Mouse (Mus musculus): ENCODE measurements around the gene Gm49403. TPM values are rescaled to one million over a fixed set of nuclear protein-coding genes. Genes with fewer than 3 reads are reported as not detected.

Gm49403 gene
- polyA plus RNA-seq, 1 experiment, result not detected

DNA sequence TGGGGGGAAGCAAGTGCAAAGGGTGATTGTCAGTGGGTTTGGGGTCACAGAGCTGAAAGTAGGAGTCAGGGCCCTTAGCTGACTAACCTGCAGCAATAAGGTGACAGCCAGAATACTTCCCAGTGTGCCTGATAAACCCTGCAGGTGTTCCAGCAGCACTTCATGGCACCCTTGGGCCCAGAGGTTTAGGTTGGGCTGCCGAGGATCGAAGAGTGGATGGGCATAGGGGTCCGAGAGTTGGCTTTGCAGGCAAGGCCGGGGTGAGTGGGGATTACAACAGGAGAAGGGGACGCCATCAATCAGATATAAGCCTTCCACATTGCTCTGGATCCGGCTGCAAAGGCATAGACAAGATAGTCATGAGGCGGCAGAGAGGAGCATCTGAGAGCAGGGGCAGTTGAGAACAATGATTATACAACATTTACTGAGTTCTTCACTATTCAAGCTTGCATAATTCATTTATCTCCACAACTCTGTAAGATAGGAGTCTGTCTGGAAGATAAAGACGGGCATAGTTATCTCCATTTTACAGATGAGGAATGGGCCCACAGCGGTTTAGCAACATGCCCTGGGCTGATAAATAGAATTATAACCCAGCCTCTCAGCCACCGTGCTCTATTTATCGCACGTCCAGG lies 44.3 kb downstream of the Gm49403 start:
- no peaks in the 10 kb centered on the region for H3K36me3 ChIP-seq (ENCODE audit: control insufficient read depth, insufficient read depth, low read length, poor library complexity, severe bottlenecking)
- TF ChIP-seq CTCF (IDR thresholded peaks at IDR 0.05; ENCODE audit: low read depth, low read length) (no peak), POLR2A (IDR thresholded peaks at IDR 0.05; ENCODE audit: insufficient read depth, low read length) (no peak), EP300 (IDR thresholded peaks at IDR 0.05; ENCODE audit: insufficient read depth, low read depth, low read length) (no peak)
- H3K9ac ChIP-seq (ENCODE audit: low read depth, poor library complexity, severe bottlenecking), result no peak overlapping the region
- H3K4me3 ChIP-seq (ENCODE audit: low read depth, low read length), result no peak overlapping the region
- no peaks in the 10 kb centered on the region for H3K9me3 ChIP-seq (replicated peaks; ENCODE audit: control insufficient read depth, insufficient read depth, low read length, poor library complexity, severe bottlenecking)
- H3K27me3 ChIP-seq (ENCODE audit: control insufficient read depth, insufficient read depth, low read length, poor library complexity, severe bottlenecking), result no peaks in the 10 kb centered on the region
- H3K27ac ChIP-seq (ENCODE audit: insufficient read depth, low read length), result no peak overlapping the region
- no peaks in the 10 kb centered on the region for H3K4me1 ChIP-seq (ENCODE audit: control insufficient read depth, insufficient read depth, low read length)

DNA sequence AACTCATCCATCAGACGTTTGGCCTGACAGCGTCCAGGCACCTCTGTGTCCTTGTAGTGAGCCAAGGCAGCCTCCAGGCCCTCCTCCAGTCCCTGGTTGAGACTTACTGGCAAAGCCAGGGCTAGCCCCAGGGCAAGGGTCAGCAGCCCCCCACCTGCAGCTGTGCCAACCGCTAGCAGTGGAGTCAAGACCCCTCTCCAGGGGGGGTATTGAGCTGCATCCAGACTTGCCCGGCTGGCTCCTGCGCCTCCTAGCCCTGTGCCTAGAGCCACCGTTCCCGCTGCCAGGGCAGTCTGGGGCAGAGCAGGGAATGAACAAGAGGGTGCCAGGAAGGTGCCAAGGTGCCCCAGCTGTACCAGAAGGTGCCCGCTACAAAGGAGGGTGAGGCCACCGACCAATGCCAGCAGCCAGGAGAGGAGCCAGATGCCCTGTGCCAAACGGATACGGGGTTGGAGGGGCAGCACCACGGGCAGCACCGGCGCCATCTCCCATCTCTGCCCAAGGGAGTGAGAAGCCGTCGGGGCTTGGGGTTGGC lies 45.0 kb downstream of the Gm49403 start:
- H3K9ac ChIP-seq (ENCODE audit: low read depth, poor library complexity, severe bottlenecking), result peak overlapping the region; percentile 93
- H3K36me3 ChIP-seq (ENCODE audit: control insufficient read depth, insufficient read depth, low read length, poor library complexity, severe bottlenecking), result no peaks in the 10 kb centered on the region
- no peaks in the 10 kb centered on the region for H3K4me1 ChIP-seq (ENCODE audit: control insufficient read depth, insufficient read depth, low read length)
- no peak for TF ChIP-seq POLR2A (IDR thresholded peaks at IDR 0.05; ENCODE audit: insufficient read depth, low read length)
- no peak for TF ChIP-seq CTCF (IDR thresholded peaks at IDR 0.05; ENCODE audit: low read depth, low read length)
- TF ChIP-seq EP300 (IDR thresholded peaks at IDR 0.05; ENCODE audit: insufficient read depth, low read depth, low read length), result no peak
- no peak overlapping the region for H3K27ac ChIP-seq (ENCODE audit: insufficient read depth, low read length)
- no peaks in the 10 kb centered on the region for H3K27me3 ChIP-seq (ENCODE audit: control insufficient read depth, insufficient read depth, low read length, poor library complexity, severe bottlenecking)
- no peaks in the 10 kb centered on the region for H3K9me3 ChIP-seq (replicated peaks; ENCODE audit: control insufficient read depth, insufficient read depth, low read length, poor library complexity, severe bottlenecking)
- peak overlapping the region; percentile 63 for H3K4me3 ChIP-seq (ENCODE audit: low read depth, low read length)

DNA sequence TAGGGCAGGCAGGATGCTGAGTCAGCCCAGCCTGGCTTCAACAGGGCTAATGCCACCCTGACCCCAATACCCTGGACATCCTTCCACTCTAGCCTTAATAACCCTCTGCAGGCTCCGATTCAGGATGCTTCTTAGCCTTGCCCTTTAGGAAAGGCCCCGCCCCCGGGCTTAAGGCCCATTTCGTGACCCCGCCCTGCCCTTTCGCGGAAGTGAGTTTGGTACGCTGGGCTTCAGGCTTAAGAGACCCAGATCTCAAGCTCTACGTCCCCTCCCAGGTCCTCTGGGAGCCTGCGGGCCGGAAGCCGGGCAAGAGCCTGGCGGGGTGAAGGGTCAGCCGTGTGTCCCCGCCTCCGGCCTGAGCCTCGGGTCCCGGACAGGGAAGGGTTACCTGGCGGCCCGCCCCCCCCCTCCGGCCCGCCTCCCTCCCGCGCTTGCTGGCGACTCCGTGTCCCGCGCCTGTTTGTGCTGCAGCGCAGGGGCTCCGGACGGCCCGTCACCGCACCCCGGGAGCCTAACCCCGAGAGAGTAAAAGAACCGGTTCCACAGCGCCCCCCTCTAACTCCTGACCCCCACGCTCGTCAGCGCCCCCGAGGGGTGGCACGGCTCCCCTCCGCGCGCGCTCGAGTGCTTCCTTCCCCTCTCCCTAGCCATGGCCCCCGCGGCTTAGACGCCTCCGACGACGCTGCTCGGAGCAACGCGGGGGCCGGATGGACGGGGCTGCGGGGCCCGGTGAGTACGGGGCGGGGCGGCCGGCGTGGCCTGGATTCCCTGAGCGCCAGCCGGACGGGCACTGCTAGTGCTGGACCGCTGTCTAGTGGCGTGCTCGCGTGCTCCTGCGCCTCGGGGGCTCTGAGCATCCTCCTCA lies 45.7 kb downstream of the Gm49403 start, which contains the start of the genes Rom1 and Eml3:
Rom1 (minus strand) TSS at position 133 of the 865 bp plus-strand sequence.
Eml3 (plus strand) TSS at position 329 of the 865 bp plus-strand sequence.
- TF ChIP-seq CTCF (IDR thresholded peaks at IDR 0.05; ENCODE audit: low read depth, low read length) (peak; percentile 29), EP300 (IDR thresholded peaks at IDR 0.05; ENCODE audit: insufficient read depth, low read depth, low read length) (no peak)
- H3K36me3 ChIP-seq (ENCODE audit: control insufficient read depth, insufficient read depth, low read length, poor library complexity, severe bottlenecking), result no peaks in the 10 kb centered on the region
- no peaks in the 10 kb centered on the region for H3K27me3 ChIP-seq (ENCODE audit: control insufficient read depth, insufficient read depth, low read length, poor library complexity, severe bottlenecking)
- no peaks in the 10 kb centered on the region for H3K9me3 ChIP-seq (replicated peaks; ENCODE audit: control insufficient read depth, insufficient read depth, low read length, poor library complexity, severe bottlenecking)
- H3K9ac ChIP-seq (ENCODE audit: low read depth, poor library complexity, severe bottlenecking), result peak within 1 kb of the TSS; percentile 93
- H3K4me3 ChIP-seq (ENCODE audit: low read depth, low read length), result peak within 1 kb of the TSS; percentile 63
- H3K4me1 ChIP-seq (ENCODE audit: control insufficient read depth, insufficient read depth, low read length), result no peaks in the 10 kb centered on the region
- H3K27ac ChIP-seq (ENCODE audit: insufficient read depth, low read length), result no peak within 1 kb of the TSS

DNA sequence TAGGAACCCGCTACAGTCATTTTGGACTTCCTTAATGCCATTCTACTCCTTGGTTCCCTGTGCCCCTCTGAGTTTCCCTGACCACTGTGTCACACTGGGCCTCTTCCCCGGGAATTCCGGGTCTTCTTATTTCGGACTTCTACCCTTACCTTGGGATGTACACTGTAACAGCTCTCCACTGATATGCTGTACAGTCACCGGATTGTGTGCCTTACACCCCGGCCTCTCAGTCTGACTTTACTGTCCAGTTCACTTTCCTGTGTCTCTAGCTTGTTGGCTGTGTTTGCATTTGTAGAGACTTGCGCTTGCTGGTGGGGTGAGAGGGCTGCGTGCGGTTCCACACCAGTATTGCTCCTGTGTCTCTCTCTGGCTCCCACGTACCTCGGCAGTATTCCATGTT lies 46.4 kb downstream of the Gm49403 start:
- TF ChIP-seq CTCF (IDR thresholded peaks at IDR 0.05; ENCODE audit: low read depth, low read length) (no peak), EP300 (IDR thresholded peaks at IDR 0.05; ENCODE audit: insufficient read depth, low read depth, low read length) (no peak), POLR2A (IDR thresholded peaks at IDR 0.05; ENCODE audit: insufficient read depth, low read length) (no peak)
- Histone ChIP-seq H3K36me3 (ENCODE audit: control insufficient read depth, insufficient read depth, low read length, poor library complexity, severe bottlenecking) (no peaks in the 10 kb centered on the region), H3K27me3 (ENCODE audit: control insufficient read depth, insufficient read depth, low read length, poor library complexity, severe bottlenecking) (no peaks in the 10 kb centered on the region), H3K9ac (ENCODE audit: low read depth, poor library complexity, severe bottlenecking) (peak overlapping the region; percentile 93), H3K27ac (ENCODE audit: insufficient read depth, low read length) (no peak overlapping the region), H3K9me3 (replicated peaks; ENCODE audit: control insufficient read depth, insufficient read depth, low read length, poor library complexity, severe bottlenecking) (no peaks in the 10 kb centered on the region), H3K4me1 (ENCODE audit: control insufficient read depth, insufficient read depth, low read length) (no peaks in the 10 kb centered on the region), H3K4me3 (ENCODE audit: low read depth, low read length) (peak overlapping the region; percentile 63)

DNA sequence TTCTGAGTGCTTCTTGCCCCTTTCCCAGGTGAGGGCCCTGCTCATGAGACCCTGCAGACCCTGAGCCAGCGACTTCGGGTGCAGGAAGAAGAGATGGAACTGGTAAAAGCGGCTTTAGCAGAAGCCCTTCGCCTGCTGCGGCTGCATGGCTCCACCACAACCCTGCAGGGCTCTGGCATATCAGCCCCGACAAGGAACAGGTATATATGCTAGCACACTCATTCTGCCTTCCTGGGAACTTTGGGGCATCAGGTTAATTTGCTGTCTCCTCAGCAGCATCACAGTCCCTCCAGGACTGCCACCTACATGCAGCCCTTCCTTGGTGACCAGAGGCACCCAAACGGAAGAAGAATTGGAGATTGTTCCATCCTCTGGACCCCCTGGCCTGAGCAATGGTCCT lies 47.0 kb downstream of the Gm49403 start:
- H3K27me3 ChIP-seq (ENCODE audit: control insufficient read depth, insufficient read depth, low read length, poor library complexity, severe bottlenecking), result no peaks in the 10 kb centered on the region
- H3K36me3 ChIP-seq (ENCODE audit: control insufficient read depth, insufficient read depth, low read length, poor library complexity, severe bottlenecking), result no peaks in the 10 kb centered on the region
- no peaks in the 10 kb centered on the region for H3K4me1 ChIP-seq (ENCODE audit: control insufficient read depth, insufficient read depth, low read length)
- TF ChIP-seq EP300 (IDR thresholded peaks at IDR 0.05; ENCODE audit: insufficient read depth, low read depth, low read length) (no peak), POLR2A (IDR thresholded peaks at IDR 0.05; ENCODE audit: insufficient read depth, low read length) (no peak), CTCF (IDR thresholded peaks at IDR 0.05; ENCODE audit: low read depth, low read length) (no peak)
- H3K4me3 ChIP-seq (ENCODE audit: low read depth, low read length), result no peak overlapping the region
- no peak overlapping the region for H3K27ac ChIP-seq (ENCODE audit: insufficient read depth, low read length)
- no peaks in the 10 kb centered on the region for H3K9me3 ChIP-seq (replicated peaks; ENCODE audit: control insufficient read depth, insufficient read depth, low read length, poor library complexity, severe bottlenecking)
- H3K9ac ChIP-seq (ENCODE audit: low read depth, poor library complexity, severe bottlenecking), result no peak overlapping the region; the same call in 1 of the 2 replicates
